Mouse (Mus musculus): ENCODE results near the gene St7.
A peak's percentile ranks its signal among the peaks of the same experiment; 100 is the strongest.

St7 gene

DNA sequence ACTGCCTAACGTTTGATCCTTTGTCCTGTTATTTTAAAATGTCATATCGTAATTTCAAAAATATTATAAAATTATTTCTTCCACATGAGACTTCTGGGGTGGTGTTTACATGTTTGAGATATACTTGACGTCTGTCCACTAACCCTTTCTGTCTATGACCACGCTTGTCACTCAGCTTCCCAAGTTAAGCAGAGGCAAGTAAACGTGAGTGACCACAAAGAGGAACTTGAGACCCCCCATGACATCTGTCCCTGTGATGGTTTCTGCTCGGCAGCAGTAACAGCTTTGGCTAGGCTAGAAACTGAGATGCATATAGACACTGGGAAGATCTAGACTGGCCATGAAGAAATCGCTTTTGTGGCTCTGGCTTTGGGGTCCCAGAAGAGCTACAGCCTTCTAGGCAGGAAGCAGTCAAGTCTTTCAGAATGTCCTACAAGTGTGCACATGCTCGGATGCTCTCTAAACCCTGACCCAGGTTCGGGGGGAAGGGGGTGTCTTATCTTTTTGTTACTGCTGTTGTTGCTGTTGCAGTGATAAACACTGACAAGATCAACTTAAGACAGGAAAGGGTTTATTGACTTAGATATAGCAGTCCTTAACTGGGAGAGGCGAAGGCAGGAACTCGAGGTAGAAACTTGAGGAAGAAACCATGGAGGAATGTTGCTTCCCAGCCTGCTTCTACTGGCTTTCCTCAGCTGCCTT is 254.5 kb downstream of the St7 start:
- DNase-seq (ENCODE audit: low spot score in 2 of 2) = no peak

DNA sequence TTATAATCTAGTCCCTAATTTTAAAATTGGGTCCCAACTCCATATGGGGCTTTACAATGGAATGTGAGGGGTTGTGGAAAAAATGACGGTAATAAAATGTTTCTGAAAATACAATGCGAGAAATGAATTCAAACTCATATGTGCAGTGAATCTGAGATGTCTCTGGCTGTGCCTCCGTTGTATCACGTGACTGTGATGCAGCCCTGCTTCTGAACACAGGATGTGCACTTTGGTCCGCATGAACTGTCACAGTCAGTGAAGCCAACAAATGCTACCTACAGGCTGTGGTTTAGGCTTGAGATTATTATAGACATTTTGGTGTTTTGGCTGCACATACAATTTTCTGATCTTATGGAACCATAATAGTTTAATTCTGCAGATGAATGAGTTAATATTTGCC is 256.4 kb downstream of the St7 start:
- no peak for DNase-seq (ENCODE audit: low spot score in 2 of 2)

DNA sequence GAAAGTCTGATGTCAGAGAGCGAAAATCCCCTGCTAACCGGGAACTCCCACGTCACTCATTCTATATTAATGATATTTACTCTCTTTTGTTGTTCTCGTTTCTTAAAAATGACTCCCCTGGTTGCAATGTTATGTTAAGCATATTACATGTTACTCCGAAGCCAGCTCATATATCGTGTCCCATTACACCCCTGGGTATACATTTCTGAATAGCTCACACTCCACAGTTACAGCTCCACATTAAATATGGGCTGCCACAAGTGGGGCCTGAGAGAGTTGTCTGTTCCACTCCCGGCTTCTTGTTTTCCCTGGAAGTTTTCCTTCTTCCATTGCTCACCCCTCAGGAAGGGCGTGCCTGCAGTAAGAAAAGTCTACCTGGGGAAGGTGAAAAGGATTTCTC is 259.0 kb downstream of the St7 start:
- no peak for DNase-seq (ENCODE audit: low spot score in 2 of 2)

GRCm38 (mm10) chr6:17963455-17963854 is 270.7 kb downstream of the St7 start:
- no peak for DNase-seq (ENCODE audit: low spot score in 2 of 2)

- DNase-seq (ENCODE audit: low spot score in 2 of 2) = peak in 1 of 2 experiments; percentile 55
Measured at GRCm38 (mm10) chr6:17968467-17969144, 275.9 kb downstream of the St7 start.

DNA sequence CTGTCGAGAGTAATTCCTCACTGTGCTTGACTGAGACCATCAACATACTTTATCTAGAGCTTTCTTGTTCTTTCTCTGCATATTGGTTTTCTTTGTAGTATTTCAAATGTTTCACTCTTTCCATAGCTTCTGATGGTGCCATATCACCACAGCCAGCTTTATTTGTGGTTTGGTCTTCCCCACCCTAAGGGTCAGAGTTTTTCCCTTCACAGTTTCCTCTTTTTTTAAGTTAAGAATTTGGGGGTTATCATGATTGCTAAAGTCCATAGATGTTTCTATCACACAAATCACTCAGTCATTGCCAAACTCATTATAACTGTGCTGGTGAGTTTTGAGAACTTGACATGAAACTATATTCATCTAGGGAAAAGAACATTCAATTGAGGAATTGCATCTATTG is 277.1 kb downstream of the St7 start:
- no peak for DNase-seq (ENCODE audit: low spot score in 2 of 2)

GRCm38 (mm10) chr6:17971393-17971792 is 278.7 kb downstream of the St7 start:
- DNase-seq (ENCODE audit: low spot score in 2 of 2) = no peak

DNA sequence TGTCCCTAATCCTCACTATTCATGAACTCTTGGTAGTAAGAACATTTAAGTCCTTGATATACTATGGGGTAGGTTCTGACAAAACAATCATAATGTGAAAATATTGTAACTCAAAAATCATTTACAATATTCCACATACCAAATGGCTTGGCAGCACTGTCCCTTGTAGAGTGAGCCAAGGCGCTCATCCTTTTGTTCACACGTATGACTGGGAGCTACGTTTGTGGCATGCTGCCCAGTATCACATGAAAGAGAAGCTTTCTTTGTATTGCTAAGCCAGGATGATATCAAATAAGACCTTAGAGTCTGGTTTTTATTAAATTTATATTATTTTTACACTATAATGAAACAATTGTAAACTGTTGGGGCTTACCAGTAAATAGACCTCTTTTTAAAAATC is 281.7 kb downstream of the St7 start:
- DNase-seq (ENCODE audit: low spot score in 2 of 2) = peak in 1 of 2 experiments; percentile 6

GRCm38 (mm10) chr6:17977165-17977564 is 284.4 kb downstream of the St7 start:
- DNase-seq (ENCODE audit: low spot score in 2 of 2) = no peak

DNA sequence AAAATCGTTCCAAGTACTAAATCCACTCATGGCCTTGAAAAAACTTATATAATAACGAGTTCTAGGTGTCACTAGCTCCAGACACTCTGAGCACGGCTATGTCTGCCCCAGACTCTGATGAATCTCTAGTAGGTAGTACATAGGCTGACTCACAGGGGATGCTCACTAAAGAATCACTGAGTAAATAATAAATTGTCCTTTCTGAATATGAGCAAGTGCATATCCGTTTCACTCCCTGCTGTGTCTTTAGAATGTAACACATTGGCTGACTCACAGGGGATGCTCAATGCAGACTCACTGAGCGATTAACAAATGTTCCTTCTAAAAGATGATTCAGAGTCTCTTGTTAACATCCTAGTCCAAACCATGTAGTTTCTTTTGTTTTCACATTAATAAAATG is 285.6 kb downstream of the St7 start:
- no peak for DNase-seq (ENCODE audit: low spot score in 2 of 2)

DNA sequence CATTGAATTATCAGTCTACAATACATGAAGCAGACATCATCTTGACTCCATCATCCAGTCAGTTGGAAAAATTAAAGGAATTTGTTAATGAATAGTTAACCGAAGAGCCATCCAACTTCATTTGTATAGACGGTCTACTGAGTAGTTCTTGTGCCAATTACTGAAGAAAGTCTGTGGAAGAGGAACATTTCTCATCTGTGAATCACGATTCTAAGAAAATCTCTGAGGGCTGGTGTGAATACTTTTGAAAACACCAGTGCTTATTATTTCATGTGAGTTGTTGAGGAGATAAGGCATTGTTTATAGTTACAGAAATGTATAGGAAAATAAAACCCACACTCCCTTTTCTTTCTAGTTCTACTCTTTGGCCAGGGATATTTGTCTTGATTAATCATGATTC is 286.1 kb downstream of the St7 start:
- DNase-seq (ENCODE audit: low spot score in 2 of 2) = no peak

- no peak for DNase-seq (ENCODE audit: low spot score in 2 of 2)
Measured at GRCm38 (mm10) chr6:17979361-17979760, 286.6 kb downstream of the St7 start.

DNA sequence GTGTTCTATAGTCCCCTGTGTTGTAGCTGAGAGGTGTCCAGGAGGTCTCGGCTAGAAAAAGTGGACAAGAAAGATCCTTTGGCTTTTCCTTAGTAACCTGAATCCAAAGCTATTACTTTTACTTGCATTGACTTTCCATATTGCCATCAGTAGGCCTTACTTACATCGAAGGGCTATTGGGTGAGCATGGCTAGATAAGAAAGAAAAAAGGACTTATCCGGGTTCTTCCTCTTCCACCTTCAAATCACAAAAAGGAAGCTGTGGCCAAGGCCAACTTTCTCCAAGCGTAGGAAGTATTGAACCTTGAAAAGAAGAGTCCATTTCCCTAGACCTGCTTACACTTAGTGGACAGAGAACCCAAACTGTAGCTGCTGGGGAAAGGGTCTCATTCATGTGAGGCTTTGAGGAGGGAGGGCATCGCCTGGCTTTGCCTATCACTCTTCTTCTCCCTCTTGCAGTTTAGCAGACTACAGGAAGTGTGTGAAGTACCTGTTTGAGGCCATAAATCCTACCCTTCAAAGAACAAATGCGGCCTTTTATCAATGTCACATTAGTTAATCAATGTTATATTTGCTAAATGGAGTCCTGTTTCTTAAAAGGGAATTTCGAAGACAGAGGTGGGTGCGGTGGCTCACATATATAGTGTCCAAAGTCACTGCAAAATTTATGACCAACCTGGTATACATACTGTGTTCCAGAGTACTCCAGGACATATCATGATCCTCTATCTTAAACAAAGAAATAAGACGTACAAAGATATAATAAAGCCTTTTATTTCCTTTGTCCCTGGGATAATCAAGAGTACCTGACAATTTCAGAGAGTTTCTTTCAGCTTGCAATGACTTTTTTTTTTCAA is 297.7 kb downstream of the St7 start:
- no peak for DNase-seq (ENCODE audit: low spot score in 2 of 2)

- no peak for DNase-seq (ENCODE audit: low spot score in 2 of 2)
Measured at GRCm38 (mm10) chr6:17991625-17992024, 298.9 kb downstream of the St7 start.
